ENCODE assay signal across 10 mouse cellular contexts in genomic region chr6:34156057-34156456, GRCm38 (mm10). TPM values are rescaled to one million over a fixed set of nuclear protein-coding genes. Genes with fewer than 3 reads are reported as not detected.
DNase-seq lines count a peak whose midpoint lies in the region; ATAC-seq lines count a peak whose summit lies in the region.
"Had no signal": no experiment of that assay in that cellular context is flagged by ENCODE, and none has a peak within 500 bp of the region (broad histone marks: within the 10 kb centered on the region; RNA-seq: fewer than 3 reads in every experiment).

No protein-coding gene starts in this region.

- no peak overlapping the region for H3K4me2 ChIP-seq in embryonic facial prominence, embryonic 11.5 days (ENCODE audit: low read depth, low read length)
- H3K4me2 ChIP-seq in liver, embryonic 12.5 days = peak overlapping the region; percentile 54
- H3K4me2 ChIP-seq: neural tube, embryonic 12.5 days had no signal

- ATAC-seq in embryonic facial prominence, embryonic 11.5 days (replicated peaks; ENCODE audit: insufficient number of reproducible peaks, low FRiP score, low TSS enrichment, low read depth) = no peak
- no peak for ATAC-seq in liver, embryonic 12.5 days
- ATAC-seq: hindbrain, embryonic 16.5 days had no signal

- peak; percentile 10 for DNase-seq in right cerebral cortex, postnatal 14 days
- no peak for DNase-seq in right cerebral cortex, postnatal 10 days (ENCODE audit: low spot score in 2 of 2)
- peak; percentile 32 for DNase-seq in embryonic facial prominence, embryonic 11.5 days (ENCODE audit: low spot score)
- peak; percentile 72 for DNase-seq in thymus, postnatal 14 days
- DNase-seq in frontal cortex, postnatal 36 days (ENCODE audit: low spot score in 2 of 2) = no peak
- DNase-seq in adrenal gland, postnatal 10 days = no peak
- no peak for DNase-seq in heart, postnatal 10 days

- no peaks in the 10 kb centered on the region for H3K27me3 ChIP-seq in embryonic facial prominence, embryonic 11.5 days (ENCODE audit: control insufficient read depth, insufficient read depth, low read length)
- no peaks in the 10 kb centered on the region for H3K27me3 ChIP-seq in liver, embryonic 12.5 days (replicated peaks)
- H3K27me3 ChIP-seq: neural tube, embryonic 12.5 days had no signal

- H3K4me3 ChIP-seq in embryonic facial prominence, embryonic 11.5 days (ENCODE audit: low read depth, low read length) = no peak overlapping the region
- H3K4me3 ChIP-seq in liver, embryonic 12.5 days = no peak overlapping the region
- H3K4me3 ChIP-seq: neural tube, embryonic 12.5 days had no signal

- intact Hi-C loops in heart, postnatal 10 days (cut with DNase I) = no loop called here

- H3K27ac ChIP-seq in embryonic facial prominence, embryonic 11.5 days (replicated peaks; ENCODE audit: low read depth, low read length) = no peak overlapping the region
- peak overlapping the region; percentile 85 for H3K27ac ChIP-seq in liver, embryonic 12.5 days
- H3K27ac ChIP-seq: neural tube, embryonic 12.5 days had no signal

- no peaks in the 10 kb centered on the region for H3K36me3 ChIP-seq in embryonic facial prominence, embryonic 11.5 days (replicated peaks; ENCODE audit: control insufficient read depth, insufficient read depth, low read depth, low read length)
- peaks cover 44% of the 10 kb centered on the region for H3K36me3 ChIP-seq in liver, embryonic 12.5 days

- no peaks in the 10 kb centered on the region for H3K9me3 ChIP-seq in embryonic facial prominence, embryonic 11.5 days (replicated peaks; ENCODE audit: control insufficient read depth, low read length)
- H3K9me3 ChIP-seq in liver, embryonic 12.5 days (replicated peaks) = no peaks in the 10 kb centered on the region
- H3K9me3 ChIP-seq: neural tube, embryonic 12.5 days had no signal

- no peaks in the 10 kb centered on the region; the same call in 1 of the 2 replicates for H3K4me1 ChIP-seq in embryonic facial prominence, embryonic 11.5 days (ENCODE audit: control insufficient read depth, insufficient read depth, low read length)
- peaks cover 64% of the 10 kb centered on the region for H3K4me1 ChIP-seq in liver, embryonic 12.5 days

- no peak overlapping the region for H3K9ac ChIP-seq in embryonic facial prominence, embryonic 11.5 days (replicated peaks; ENCODE audit: low read length)
- H3K9ac ChIP-seq in liver, embryonic 12.5 days = peak overlapping the region; percentile 56; the same call in 1 of the 2 replicates
- H3K9ac ChIP-seq: neural tube, embryonic 12.5 days had no signal

- WGBS in embryonic facial prominence, embryonic 11.5 days = 50% methylated on average over 5 of the region's 5 CpGs
- 16% methylated on average over 5 of the region's 5 CpGs for WGBS in liver, embryonic 12.5 days (ENCODE audit: insufficient replicate concordance)

RNA-seq across cellular contexts. Expression of gene Slc35b4, which starts 20.9 kb away (rescaled TPM):
- polyA plus RNA-seq in embryonic facial prominence, embryonic 11.5 days (2014; fragmentation: Nextera tagmentation; extraction: Ambion mirVana) = 47.3 and 51.3 TPM in 2 replicates
- polyA plus RNA-seq in liver, embryonic 12.5 days (2016; fragmentation: Nextera tagmentation; extraction: Ambion mirVana) = 26.6 and 27.4 TPM in 2 replicates
- total RNA-seq in adrenal gland, postnatal 10 days (2021) = 10 to 100 TPM; 22.9 to 26.1 TPM
- total RNA-seq in heart, postnatal 10 days (2021) = 10 to 100 TPM; 12.1 to 15.1 TPM

Comparison
In these comparisons a context has a peak if more than half of its experiments do, and no peak if none do; other contexts are left out.
1. DNase-seq: peak in right cerebral cortex, postnatal 14 days (single experiment), embryonic facial prominence, embryonic 11.5 days (single experiment) and thymus, postnatal 14 days (single experiment); none in right cerebral cortex, postnatal 10 days (0 of 2), frontal cortex, postnatal 36 days (0 of 2), adrenal gland, postnatal 10 days (single experiment) and heart, postnatal 10 days (0 of 2).